Mouse (Mus musculus) lung, adult 18-20 months (tissue): ENCODE measurements around the gene Olfr1192-ps1.
"Not testable (repeated sequence)": the region's sequence is repeated elsewhere in the genome, so short reads cannot be mapped to it uniquely, and the experiment has no call there.

Source experiments
- DNase-seq, 2 experiments: peaks; one replicate each; pipeline ENCODE4 v3.0.0; 2022; ENCODE audit warnings: mixed read lengths in 2 of 2

Gene Olfr1192-ps1

DNA sequence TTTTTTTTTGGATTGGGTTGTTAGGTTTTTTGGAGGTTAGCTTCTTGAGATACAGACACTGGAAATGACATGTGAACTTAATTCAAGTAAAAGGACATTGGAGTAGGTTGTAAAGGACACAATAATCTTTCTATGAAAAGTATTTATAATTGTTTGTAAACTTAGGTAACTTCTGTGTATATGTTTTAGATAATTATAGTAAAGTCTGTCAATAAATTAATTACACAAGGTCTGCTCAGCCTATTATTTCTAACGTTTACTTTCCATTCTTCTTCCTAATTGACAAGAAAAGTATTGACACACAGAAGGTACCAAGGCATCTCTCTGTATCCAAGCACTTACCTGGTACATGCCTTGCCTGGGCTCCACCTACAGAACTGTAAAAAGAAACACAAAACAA, at the start of gene Olfr1192-ps1:
Gene Olfr1192-ps1, plus strand, starts transcription at position 301 of the 400 bp plus-strand sequence.
- DNase-seq: no peak

DNA sequence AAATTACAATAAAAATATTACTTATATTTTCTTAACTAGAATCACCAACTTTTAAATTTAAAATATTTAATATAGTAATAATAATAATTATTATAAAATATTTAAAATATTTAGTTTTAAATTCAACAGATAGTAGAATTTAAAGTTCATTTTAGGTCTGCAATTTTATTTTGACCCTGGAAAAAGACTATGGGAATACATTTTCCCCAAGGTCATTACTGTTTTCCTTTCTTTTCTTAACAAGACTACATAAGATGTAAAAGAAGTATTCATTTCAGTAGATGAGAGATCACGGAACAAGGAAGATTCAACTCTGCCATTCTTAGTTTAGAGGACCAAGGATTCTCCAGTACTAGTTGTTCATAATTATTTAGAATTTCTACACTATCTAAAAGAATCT, 8.1 kb upstream of the Olfr1192-ps1 start, which contains the start of gene Olfr1191-ps1:
Gene Olfr1191-ps1, plus strand, starts transcription at position 301 of the 400 bp plus-strand sequence.
- DNase-seq: not testable (repeated sequence)

DNA sequence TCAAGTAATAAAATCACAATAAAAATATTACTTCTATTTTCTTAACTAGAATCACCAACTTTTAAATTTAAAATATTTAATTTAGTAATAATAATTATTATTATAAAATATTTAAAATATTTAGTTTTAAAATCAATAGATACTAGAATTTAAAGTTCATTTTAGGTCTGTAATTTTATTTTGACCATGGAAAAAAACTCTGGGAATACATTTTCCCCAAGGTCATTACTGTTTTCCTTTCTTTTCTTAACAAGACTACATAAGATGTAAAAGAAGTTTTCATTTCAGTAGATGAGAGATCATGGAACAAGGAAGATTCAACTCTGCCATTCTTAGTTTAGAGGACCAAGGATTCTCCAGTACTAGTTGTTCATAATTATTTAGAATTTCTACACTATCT, 27.0 kb downstream of the Olfr1192-ps1 start, which contains the start of gene Olfr1193:
Gene Olfr1193, plus strand, starts transcription at position 301 of the 400 bp plus-strand sequence.
- DNase-seq: not testable (repeated sequence)

DNA sequence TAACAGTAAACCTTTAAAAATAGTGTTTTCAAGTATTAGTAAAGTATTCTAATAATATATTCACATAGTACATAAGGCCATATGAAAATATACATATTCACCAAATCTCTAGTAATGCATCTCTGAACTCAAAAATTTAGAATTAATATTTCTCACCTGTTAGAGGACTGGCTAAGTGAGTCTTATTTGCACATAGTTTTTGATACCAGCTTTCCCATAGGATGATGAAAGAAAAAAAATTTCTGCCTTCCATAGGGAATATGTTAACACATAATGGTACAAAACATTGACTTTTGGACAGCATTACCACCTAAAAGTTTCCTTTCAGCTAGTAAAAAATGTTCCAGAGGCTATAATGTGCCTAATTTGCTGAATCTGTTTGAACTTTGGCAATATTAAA, 40.8 kb downstream of the Olfr1192-ps1 start, which contains the start of gene Olfr1195:
Gene Olfr1195, minus strand, starts transcription at position 101 of the 400 bp plus-strand sequence.
- no peak for DNase-seq

DNA sequence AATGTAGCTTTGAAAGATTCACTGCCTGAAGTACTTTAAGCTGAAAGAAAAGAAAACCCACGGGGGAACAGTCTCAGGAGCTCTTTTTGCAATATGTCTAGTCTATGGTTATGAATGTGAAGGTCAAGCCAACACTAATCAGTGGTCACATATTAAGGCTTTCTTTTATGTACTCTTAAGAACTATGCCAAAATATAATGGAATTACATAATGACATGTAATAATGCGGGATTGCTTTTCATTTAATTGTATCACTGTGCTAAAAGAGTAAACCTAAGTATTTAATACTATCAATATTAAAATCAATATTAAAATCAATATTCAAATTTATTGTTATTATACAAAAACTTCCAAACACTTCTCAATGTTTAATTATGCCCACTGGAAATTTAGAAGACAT, 56.2 kb downstream of the Olfr1192-ps1 start, which contains the start of gene Olfr1196:
Gene Olfr1196, minus strand, starts transcription at position 101 of the 400 bp plus-strand sequence.
- no peak for DNase-seq
